Mouse (Mus musculus) stomach, embryonic 15.5 days (tissue): Measurements from ENCODE around the gene Cfap54. TPM values are rescaled to one million over a fixed set of nuclear protein-coding genes. Genes with fewer than 3 reads are reported as not detected.

Experiments
- ATAC-seq: fragments of 200-750 bp; cut with Nextera tagmentation; 2 replicates; pipeline ENCODE4 v1.8.0; 2017; ENCODE audit warnings: low read depth, moderate number of reproducible peaks, moderate TSS enrichment; ENCODE audit not compliant: insufficient read depth, low FRiP score
- H3K27ac ChIP-seq: fragments of 300-500 bp; sonication (generic); 2 replicates; pipeline ENCODE4 v1.5.1; 2015; ENCODE audit warnings: mild to moderate bottlenecking, inconsistent platforms
- H3K27me3 ChIP-seq: fragments of 300-500 bp; sonication (generic); replicated peaks from 2 replicates; pipeline ENCODE4 v1.6.1; 2015; ENCODE audit warnings: inconsistent platforms
- H3K36me3 ChIP-seq: fragments of 300-500 bp; sonication (generic); 2 replicates; pipeline ENCODE4 v1.6.1; 2015; ENCODE audit warnings: inconsistent platforms
- H3K4me1 ChIP-seq: fragments of 300-500 bp; sonication (generic); 2 replicates; pipeline ENCODE4 v1.6.1; 2015; ENCODE audit warnings: inconsistent platforms
- H3K4me2 ChIP-seq: fragments of 300-500 bp; sonication (generic); 2 replicates; pipeline ENCODE4 v1.6.1; 2015; ENCODE audit warnings: mild to moderate bottlenecking, inconsistent platforms
- H3K4me3 ChIP-seq: fragments of 300-500 bp; sonication (generic); replicated peaks from 2 replicates; pipeline ENCODE4 v1.5.1; 2015; ENCODE audit warnings: inconsistent platforms
- H3K9ac ChIP-seq: fragments of 300-500 bp; sonication (generic); 2 replicates; pipeline ENCODE4 v1.6.1; 2015; ENCODE audit warnings: inconsistent platforms
- H3K9me3 ChIP-seq: fragments of 300-500 bp; sonication (generic); 2 replicates; pipeline ENCODE4 v1.6.1; 2016; ENCODE audit warnings: inconsistent platforms
- WGBS: fragments of 180-500 bp; shearing (Covaris S2); methylation state at CpG from one replicate; pipeline ENCODE4 v1.1.7; 2015; 5-methylcytosine and 5-hydroxymethylcytosine counted together
- polyA plus RNA-seq: library from polyadenylated mRNA; unstranded; fragments of >200 nt; fragmentation: Nextera tagmentation; extraction: Ambion mirVana; gene quantifications from 2 replicates; pipeline ENCODE4 v1.2.1, GENCODE M21; 2015

The Cfap54 gene
- 0.21 and 0.26 TPM in 2 replicates for polyA plus RNA-seq

DNA sequence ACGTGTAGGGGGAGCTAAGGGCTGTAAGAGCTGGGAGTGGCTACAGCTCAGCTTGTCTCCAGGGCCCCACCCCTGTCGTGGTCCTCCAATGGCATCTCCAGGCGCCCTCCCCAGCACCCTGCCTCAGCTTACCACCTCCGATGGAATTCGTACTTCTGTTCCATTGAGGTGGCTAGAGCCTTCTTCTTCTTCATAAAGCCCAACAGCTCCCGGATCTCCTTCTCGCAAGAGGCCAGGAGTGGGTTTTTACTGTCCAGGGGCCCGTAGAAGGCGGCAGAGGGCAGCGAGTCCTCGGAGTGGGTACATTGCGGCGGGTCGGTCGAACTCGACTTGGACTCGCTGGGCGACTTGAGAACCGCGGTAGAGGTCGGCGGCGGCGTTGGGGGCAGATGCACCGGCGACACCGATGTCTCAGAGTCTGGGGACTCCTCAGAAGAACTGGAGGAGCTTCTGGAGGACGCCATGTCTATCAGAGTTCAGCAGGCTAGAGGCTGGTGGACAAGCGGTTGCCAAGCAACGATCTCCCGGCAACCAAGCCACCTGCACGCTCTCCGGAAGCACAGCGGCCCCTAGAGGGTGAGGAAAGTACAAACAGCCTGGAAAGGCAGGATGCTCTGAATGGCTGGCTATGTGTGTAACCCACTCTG is at the start of gene Cfap54:
Gene Cfap54 (minus strand): TSS at position 486 of the 647 bp plus-strand sequence.
- Histone ChIP-seq H3K27me3 (no peaks in the 10 kb centered on the region), H3K27ac (no peak within 1 kb of the TSS), H3K4me1 (peaks cover 5% of the 10 kb centered on the region; the same call in 1 of the 2 replicates), H3K4me3 (peak within 1 kb of the TSS; percentile 43), H3K36me3 (no peaks in the 10 kb centered on the region), H3K9me3 (no peaks in the 10 kb centered on the region), H3K4me2 (peak within 1 kb of the TSS; percentile 72), H3K9ac (no peak within 1 kb of the TSS)
- peak; percentile 87 for ATAC-seq
- WGBS, result 1% methylated on average over 34 of the region's 34 CpGs

DNA sequence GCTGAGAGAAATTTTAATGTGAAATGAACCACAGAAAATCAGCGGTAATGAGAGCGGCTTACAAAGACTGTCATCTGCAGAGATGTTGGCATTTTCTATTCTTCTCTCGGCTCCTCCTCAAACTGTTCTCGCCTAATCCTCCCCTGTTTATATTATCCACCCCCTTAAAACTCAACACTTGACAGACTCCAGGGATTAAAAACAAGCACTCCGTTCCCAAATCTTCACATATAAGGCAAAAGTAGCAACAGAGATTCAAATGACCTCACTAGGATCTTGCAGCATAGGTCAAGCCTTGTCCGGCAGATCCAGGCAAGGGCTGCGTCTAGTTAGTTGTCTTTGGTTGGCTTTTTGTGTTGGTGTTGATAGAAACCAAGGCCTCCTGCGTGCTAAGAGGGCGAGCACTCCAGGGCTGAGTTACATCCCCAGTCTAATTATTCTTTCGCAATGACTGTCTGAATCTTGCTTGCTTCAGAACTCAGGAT is 49.1 kb upstream of the Cfap54 start:
- no peak; the same call in 1 of the 2 replicates for ATAC-seq
- no peak overlapping the region for H3K4me3 ChIP-seq
- no peaks in the 10 kb centered on the region for H3K9me3 ChIP-seq
- H3K36me3 ChIP-seq, result no peaks in the 10 kb centered on the region
- no peak overlapping the region for H3K4me2 ChIP-seq
- no peaks in the 10 kb centered on the region for H3K27me3 ChIP-seq
- H3K4me1 ChIP-seq, result no peaks in the 10 kb centered on the region
- H3K27ac ChIP-seq, result peak overlapping the region; percentile 13; the same call in 1 of the 2 replicates
- H3K9ac ChIP-seq, result no peak overlapping the region
- WGBS, result 56% methylated on average over 10 of the region's 10 CpGs

DNA sequence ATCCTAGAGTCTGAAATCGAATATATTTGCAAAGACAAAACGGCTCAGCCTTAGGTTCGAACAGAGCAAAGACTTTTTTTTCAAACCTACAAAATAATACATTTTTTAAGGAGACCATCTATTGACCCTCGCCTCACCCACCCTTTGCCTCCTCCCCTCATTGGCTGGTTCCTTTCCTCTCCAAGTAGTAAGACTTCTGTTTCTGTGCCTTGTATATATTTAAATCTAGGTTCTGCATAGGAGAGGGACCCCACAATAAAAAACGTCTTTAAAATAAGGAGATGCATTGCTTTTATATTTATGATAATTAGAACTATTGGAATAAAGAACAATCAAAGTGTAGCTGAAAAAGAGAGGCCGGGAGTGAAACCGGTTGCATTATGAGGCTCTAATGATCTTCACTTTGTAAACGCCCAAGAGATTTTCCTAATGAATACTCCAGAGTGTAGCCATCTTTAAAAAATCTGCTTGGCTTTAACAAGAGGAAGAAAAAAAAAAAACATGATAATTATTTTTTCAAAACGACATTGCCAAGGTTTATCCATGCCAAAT is 48.6 kb upstream of the Cfap54 start:
- Histone ChIP-seq H3K36me3 (no peaks in the 10 kb centered on the region), H3K4me2 (no peak overlapping the region), H3K27me3 (no peaks in the 10 kb centered on the region), H3K9me3 (no peaks in the 10 kb centered on the region), H3K9ac (no peak overlapping the region), H3K4me1 (no peaks in the 10 kb centered on the region), H3K4me3 (no peak overlapping the region), H3K27ac (no peak overlapping the region)
- 75% methylated on average over 9 of the region's 9 CpGs for WGBS
- no peak for ATAC-seq

DNA sequence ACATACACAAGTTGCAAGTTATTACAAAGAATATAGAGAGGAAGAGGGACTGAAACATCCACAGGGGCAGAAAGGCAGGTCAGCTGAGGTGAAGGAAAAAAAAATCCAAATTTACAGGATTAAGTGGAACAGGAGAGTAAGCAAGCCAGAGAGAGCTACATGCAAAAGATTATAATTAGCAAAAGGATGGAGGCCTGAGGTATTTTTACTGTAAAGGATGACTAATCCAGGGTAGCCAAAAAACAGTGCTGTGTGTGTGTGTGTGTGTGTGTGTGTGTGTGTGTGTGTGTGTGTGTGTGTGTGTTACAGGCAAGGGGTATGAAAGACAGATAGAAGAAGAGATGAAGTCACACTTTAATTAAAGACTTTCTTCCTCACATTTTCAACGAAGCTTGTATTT is 47.9 kb upstream of the Cfap54 start:
- Histone ChIP-seq H3K9me3 (no peaks in the 10 kb centered on the region), H3K36me3 (no peaks in the 10 kb centered on the region), H3K4me2 (no peak overlapping the region), H3K27ac (no peak overlapping the region), H3K27me3 (no peaks in the 10 kb centered on the region), H3K4me1 (peaks cover under 1% of the 10 kb centered on the region; the same call in 1 of the 2 replicates), H3K9ac (no peak overlapping the region), H3K4me3 (no peak overlapping the region)
- 71% methylated on average over 1 of the region's 1 CpGs for WGBS
- ATAC-seq, result no peak

DNA sequence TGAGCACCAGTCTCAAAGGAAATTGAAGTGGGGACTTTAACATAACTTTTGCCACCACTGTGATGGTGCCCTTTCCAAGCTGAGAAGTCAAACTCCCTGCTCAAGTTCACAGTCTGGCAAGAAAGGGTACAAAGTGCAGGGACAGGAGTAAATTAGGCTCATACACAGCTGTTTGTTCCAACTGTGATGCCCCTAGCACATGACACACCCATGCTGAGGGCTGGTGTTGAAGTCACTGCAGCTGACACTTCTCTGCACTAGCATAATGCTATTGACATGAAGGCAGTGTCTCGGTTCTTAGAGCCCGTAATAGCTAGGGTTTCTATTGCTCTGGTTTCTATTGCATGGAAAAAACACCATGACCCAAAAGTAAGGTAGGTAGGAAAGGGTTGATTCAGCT is 47.1 kb upstream of the Cfap54 start:
- Histone ChIP-seq H3K4me1 (peaks cover 4% of the 10 kb centered on the region; the same call in 1 of the 2 replicates), H3K4me2 (no peak overlapping the region), H3K36me3 (no peaks in the 10 kb centered on the region), H3K27ac (no peak overlapping the region), H3K9ac (no peak overlapping the region), H3K9me3 (no peaks in the 10 kb centered on the region), H3K4me3 (no peak overlapping the region), H3K27me3 (no peaks in the 10 kb centered on the region)
- no peak for ATAC-seq
- 87% methylated on average over 2 of the region's 2 CpGs for WGBS

DNA sequence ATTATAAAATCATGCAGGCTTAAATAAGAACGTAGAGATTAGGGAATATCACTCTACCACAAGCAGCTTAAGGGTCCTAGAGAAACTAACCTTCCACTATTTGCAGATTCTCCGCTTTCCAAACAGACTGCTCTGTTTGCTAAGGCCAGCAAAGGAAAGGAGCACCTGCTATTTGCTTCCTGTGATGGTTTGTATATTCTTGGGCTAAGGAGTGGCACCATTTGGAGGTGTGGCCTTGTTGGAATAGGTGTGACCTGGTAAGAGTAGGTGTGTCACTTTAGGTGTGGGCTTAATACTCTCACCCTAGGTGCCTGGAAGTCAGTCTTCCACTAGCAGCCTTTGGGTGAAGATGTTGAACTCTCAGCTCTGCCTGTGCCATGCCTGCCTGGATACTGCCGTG is 44.6 kb upstream of the Cfap54 start:
- Histone ChIP-seq H3K27me3 (no peaks in the 10 kb centered on the region), H3K4me1 (peaks cover 4% of the 10 kb centered on the region; the same call in 1 of the 2 replicates), H3K4me3 (no peak overlapping the region), H3K27ac (no peak overlapping the region), H3K9me3 (no peaks in the 10 kb centered on the region), H3K36me3 (no peaks in the 10 kb centered on the region), H3K9ac (no peak overlapping the region), H3K4me2 (no peak overlapping the region)
- 54% methylated on average over 3 of the region's 3 CpGs for WGBS
- ATAC-seq, result no peak

DNA sequence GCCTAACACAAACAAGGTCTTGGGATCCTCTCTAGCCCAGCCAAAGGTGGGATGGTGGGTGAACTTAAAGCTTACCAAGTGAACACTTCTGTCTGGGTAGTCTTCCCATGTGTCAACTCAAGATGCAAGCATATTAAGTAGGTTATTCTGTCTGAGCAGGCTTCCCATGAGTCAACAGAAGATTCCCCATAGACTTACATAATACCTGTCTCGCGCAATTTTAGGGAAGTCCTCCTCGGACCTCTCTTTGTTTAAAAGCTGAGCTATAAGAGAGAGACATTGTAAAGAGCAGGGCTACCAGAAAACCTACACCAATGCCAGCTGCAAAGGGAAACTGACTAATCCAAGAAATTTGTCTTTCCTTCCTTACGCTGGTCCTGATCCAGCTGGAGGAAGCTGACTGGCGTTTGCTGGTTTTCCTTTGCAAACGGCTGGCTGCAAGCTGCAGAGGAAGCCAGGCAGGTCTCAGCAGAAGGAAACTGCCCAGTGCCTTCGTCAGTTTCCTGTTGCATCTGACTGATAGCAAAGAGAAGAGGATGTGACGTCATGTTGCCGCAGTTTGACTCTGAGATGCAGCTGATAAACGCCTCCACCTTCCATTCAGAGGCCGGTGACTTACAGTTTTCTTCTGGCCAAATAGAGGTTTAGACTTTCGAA is 42.7 kb upstream of the Cfap54 start:
- H3K4me2 ChIP-seq, result peak overlapping the region; percentile 21
- H3K9ac ChIP-seq, result no peak overlapping the region
- no peak overlapping the region for H3K4me3 ChIP-seq
- H3K27ac ChIP-seq, result peak overlapping the region; percentile 71
- peaks cover 4% of the 10 kb centered on the region; the same call in 1 of the 2 replicates for H3K4me1 ChIP-seq
- peak; percentile 47; the same call in 1 of the 2 replicates for ATAC-seq
- H3K27me3 ChIP-seq, result no peaks in the 10 kb centered on the region
- 40% methylated on average over 12 of the region's 12 CpGs for WGBS
- no peaks in the 10 kb centered on the region for H3K36me3 ChIP-seq
- no peaks in the 10 kb centered on the region for H3K9me3 ChIP-seq

DNA sequence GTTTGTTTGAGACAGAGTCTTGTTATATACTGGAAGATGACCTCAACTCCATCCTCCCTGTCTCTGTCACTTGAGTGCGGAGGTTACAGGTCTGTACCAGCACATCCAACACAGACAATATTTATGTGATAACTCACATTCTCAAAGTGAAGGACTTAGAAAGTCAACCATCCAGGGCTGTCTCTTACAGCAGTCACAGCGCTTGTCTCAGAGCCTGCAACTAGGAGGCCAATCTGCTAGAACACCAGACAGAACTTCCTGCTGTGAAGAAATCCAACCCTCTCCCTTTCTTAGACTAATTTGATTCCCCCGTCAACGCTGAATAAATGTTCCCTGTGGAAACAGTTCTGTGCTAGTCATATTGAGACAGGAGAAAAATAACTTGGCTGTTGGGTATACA is 41.9 kb upstream of the Cfap54 start:
- H3K27ac ChIP-seq, result peak overlapping the region; percentile 71; the same call in 1 of the 2 replicates
- H3K9ac ChIP-seq, result no peak overlapping the region
- no peak for ATAC-seq
- no peaks in the 10 kb centered on the region for H3K36me3 ChIP-seq
- H3K27me3 ChIP-seq, result no peaks in the 10 kb centered on the region
- H3K4me2 ChIP-seq, result no peak overlapping the region
- peaks cover 4% of the 10 kb centered on the region; the same call in 1 of the 2 replicates for H3K4me1 ChIP-seq
- H3K9me3 ChIP-seq, result no peaks in the 10 kb centered on the region
- 74% methylated on average over 4 of the region's 4 CpGs for WGBS
- no peak overlapping the region for H3K4me3 ChIP-seq

DNA sequence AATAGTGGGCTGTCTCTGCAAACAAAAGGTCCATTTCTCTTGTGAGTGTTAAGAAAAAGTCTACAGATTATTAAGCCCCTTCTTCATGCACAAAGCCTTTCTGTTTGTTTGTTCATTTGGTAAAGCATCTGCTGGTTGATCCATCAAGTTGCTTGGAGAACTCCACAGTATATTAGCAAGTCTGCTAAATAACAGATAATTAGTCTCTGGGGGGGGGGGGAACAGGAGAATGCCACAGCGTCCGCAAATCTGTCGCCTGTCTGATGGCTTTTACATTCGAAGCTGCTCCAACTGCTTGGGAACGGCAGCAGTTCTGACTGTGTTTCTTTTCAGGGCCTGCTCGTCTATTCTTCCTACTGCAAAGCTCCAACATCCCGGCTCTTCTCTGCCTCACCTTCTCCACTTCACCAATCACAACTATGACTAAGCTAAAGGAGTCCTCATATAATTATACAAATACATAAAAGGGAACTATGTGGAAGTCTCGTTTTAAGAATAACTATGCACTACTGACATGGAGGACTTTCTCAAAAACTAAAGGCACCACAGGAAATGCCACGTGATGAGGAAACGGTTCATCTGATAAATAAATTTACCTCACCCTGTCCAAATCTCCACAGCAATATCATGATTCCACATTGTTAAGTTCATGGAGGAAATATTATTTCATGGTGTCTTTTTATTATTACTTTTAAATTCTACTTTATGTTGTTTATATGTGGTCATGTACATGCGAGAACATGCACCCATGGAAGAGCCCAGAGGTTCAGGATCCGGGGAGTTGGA is 41.2 kb upstream of the Cfap54 start:
- ATAC-seq, result no peak
- Histone ChIP-seq H3K9ac (no peak overlapping the region), H3K27me3 (no peaks in the 10 kb centered on the region), H3K9me3 (no peaks in the 10 kb centered on the region), H3K4me3 (no peak overlapping the region), H3K27ac (no peak overlapping the region), H3K4me2 (no peak overlapping the region), H3K36me3 (no peaks in the 10 kb centered on the region), H3K4me1 (peaks cover 4% of the 10 kb centered on the region; the same call in 1 of the 2 replicates)
- WGBS, result 70% methylated on average over 12 of the region's 12 CpGs

DNA sequence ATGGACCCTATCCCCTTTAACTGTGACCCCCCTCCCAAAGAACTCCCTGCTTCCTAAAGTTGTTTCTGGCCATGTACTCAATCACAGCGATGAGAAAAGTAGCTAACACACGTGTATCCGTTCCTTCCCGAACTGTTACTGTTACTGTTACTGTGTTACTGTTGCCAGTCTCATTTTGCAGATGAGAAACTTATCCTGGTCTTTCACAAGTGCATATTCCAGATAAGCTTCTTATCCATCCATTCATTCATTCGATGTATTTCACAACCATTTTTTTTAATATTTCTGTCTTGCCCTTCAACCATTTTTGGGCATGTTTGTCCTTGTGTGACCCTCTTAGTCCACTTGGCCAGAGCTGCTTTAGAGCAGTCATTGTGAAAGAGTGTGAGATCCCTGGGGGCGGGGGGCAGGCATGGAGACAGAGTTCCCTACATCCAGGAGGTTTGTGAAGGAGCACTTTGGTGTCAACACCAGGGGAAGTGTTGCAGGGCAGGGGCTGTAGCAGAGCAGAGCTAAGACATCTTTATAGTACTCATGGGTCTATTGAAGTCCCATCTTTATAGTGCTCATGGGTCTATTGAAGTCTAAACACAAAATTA is 39.9 kb upstream of the Cfap54 start:
- no peak overlapping the region for H3K4me3 ChIP-seq
- 89% methylated on average over 6 of the region's 6 CpGs for WGBS
- H3K9ac ChIP-seq, result no peak overlapping the region
- no peaks in the 10 kb centered on the region for H3K9me3 ChIP-seq
- peaks cover 4% of the 10 kb centered on the region; the same call in 1 of the 2 replicates for H3K4me1 ChIP-seq
- no peaks in the 10 kb centered on the region for H3K36me3 ChIP-seq
- no peak for ATAC-seq
- no peaks in the 10 kb centered on the region for H3K27me3 ChIP-seq
- H3K4me2 ChIP-seq, result no peak overlapping the region
- no peak overlapping the region for H3K27ac ChIP-seq

DNA sequence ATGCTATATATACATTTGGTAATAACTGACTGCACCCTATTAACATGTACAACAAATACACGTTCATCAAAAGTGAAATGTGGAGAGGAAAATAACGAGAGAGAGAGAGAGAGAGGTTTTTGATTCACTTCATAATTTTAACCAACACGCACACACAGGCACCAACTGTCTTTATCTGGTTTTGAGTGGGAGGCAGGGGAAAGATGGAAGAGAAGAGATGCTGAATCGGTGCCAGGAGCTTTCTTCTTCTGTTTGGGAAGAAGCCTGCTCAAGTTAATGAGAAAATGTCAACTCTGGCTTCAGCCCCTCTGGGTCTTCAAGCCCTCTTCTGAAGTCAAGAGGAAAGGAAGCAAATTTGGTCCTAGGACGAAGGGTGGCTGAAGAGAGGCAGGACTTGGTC is 38.4 kb upstream of the Cfap54 start:
- Histone ChIP-seq H3K4me1 (peaks cover 4% of the 10 kb centered on the region; the same call in 1 of the 2 replicates), H3K27ac (no peak overlapping the region), H3K36me3 (no peaks in the 10 kb centered on the region), H3K4me2 (no peak overlapping the region), H3K9me3 (no peaks in the 10 kb centered on the region), H3K27me3 (no peaks in the 10 kb centered on the region), H3K9ac (no peak overlapping the region), H3K4me3 (no peak overlapping the region)
- no peak for ATAC-seq
- WGBS, result 61% methylated on average over 5 of the region's 5 CpGs
